ENCODE assay signal across 22 mouse cellular contexts in the genomic region with DNA sequence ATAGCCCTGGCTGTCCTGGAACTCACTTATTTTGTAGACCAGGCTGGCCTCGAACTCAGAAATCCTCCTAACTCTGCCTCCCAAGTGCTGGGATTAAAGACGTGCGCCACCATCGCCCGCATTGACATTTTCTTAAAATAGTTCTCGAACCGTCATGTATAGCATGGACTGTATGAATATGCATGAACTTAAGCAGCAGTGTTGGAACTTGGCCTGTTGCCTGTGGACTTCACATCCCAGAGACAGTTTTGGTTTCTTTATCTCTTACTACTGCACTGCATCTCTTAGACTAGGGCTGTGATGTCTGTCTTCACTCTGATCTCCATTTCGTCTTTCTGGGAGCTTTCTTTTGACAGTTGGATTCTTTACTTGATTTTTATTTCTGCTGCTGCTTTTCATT. TPM values are rescaled to one million over a fixed set of nuclear protein-coding genes. Genes with fewer than 3 reads are reported as not detected.
A peak's percentile ranks its signal among the peaks of the same experiment; 100 is the strongest.
DNase-seq lines count a peak whose midpoint lies in the region; ATAC-seq and TF ChIP-seq lines count a peak whose summit lies in the region.
"Had no signal": no experiment of that assay in that cellular context is flagged by ENCODE, and none has a peak within 500 bp of the region (broad histone marks: within the 10 kb centered on the region; RNA-seq: fewer than 3 reads in every experiment).

No protein-coding gene starts in this region.

- H3K9me3 ChIP-seq in forebrain, embryonic 14.5 days (replicated peaks; ENCODE audit: control insufficient read depth, low read length): no peaks in the 10 kb centered on the region
- no peaks in the 10 kb centered on the region for H3K9me3 ChIP-seq in forebrain, embryonic 11.5 days (ENCODE audit: control insufficient read depth, low read length)
- H3K9me3 ChIP-seq in midbrain, postnatal 0 days (ENCODE audit: low read length): no peaks in the 10 kb centered on the region
- H3K9me3 ChIP-seq in midbrain, embryonic 13.5 days: no peaks in the 10 kb centered on the region
- no peaks in the 10 kb centered on the region for H3K9me3 ChIP-seq in MEL (replicated peaks; ENCODE audit: insufficient read depth, low read length)
- no peaks in the 10 kb centered on the region for H3K9me3 ChIP-seq in neural tube, embryonic 15.5 days (replicated peaks)
- H3K9me3 ChIP-seq: embryonic facial prominence, embryonic 12.5 days; forebrain, embryonic 12.5 days; G1E; heart, embryonic 12.5 days; hindbrain, embryonic 10.5 days had no signal

- H3K27ac ChIP-seq in forebrain, embryonic 14.5 days (ENCODE audit: low read depth, low read length): no peak overlapping the region
- H3K27ac ChIP-seq in forebrain, embryonic 11.5 days (ENCODE audit: low read depth, low read length): no peak overlapping the region
- no peak overlapping the region for H3K27ac ChIP-seq in midbrain, postnatal 0 days (ENCODE audit: low read depth, low read length)
- H3K27ac ChIP-seq in midbrain, embryonic 13.5 days: no peak overlapping the region
- no peak overlapping the region for H3K27ac ChIP-seq in MEL (ENCODE audit: control insufficient read depth, low read depth, low read length)
- no peak overlapping the region for H3K27ac ChIP-seq in neural tube, embryonic 15.5 days (replicated peaks)
- H3K27ac ChIP-seq: embryonic facial prominence, embryonic 12.5 days; forebrain, embryonic 12.5 days; gastrocnemius, adult 2 months; hindbrain, embryonic 10.5 days; hindbrain, embryonic 14.5 days had no signal

- TF ChIP-seq POLR2A in MEL (IDR thresholded peaks at IDR 0.05; ENCODE audit: control insufficient read depth in 1 of 2, insufficient read depth in 1 of 2, low read depth in 1 of 2, low read length in 2 of 2, poor library complexity in 1 of 2): no peak

- 79% methylated on average over 8 of the region's 8 CpGs for WGBS in forebrain, embryonic 14.5 days
- 94% methylated on average over 8 of the region's 8 CpGs for WGBS in forebrain, embryonic 11.5 days
- WGBS in midbrain, postnatal 0 days: 75% methylated on average over 8 of the region's 8 CpGs
- 83% methylated on average over 8 of the region's 8 CpGs for WGBS in midbrain, embryonic 13.5 days
- 82% methylated on average over 8 of the region's 8 CpGs for WGBS in neural tube, embryonic 15.5 days

- DNase-seq in forebrain, embryonic 14.5 days (ENCODE audit: low spot score): peak; percentile 33
- DNase-seq in forebrain, embryonic 11.5 days (ENCODE audit: low spot score): no peak
- peak; percentile 3 for DNase-seq in midbrain, postnatal 0 days (ENCODE audit: low spot score)
- peak; percentile 37 for DNase-seq in MEL (ENCODE audit: low read depth, low spot score)
- DNase-seq: adrenal gland, postnatal 14 days; B cell, adult 2 months; cerebellum, adult 2 months; cerebellum, postnatal 14 days; gastrocnemius, adult 2 months; gastrocnemius, postnatal 25 days had no signal

- peaks cover 41% of the 10 kb centered on the region for H3K36me3 ChIP-seq in forebrain, embryonic 14.5 days (ENCODE audit: control insufficient read depth, insufficient read depth, low read length)
- H3K36me3 ChIP-seq in forebrain, embryonic 11.5 days (ENCODE audit: control insufficient read depth, insufficient read depth, low read length): peaks cover 6% of the 10 kb centered on the region; the same call in 1 of the 2 replicates
- peaks cover 27% of the 10 kb centered on the region for H3K36me3 ChIP-seq in midbrain, postnatal 0 days (ENCODE audit: insufficient read depth, low read length)
- H3K36me3 ChIP-seq in midbrain, embryonic 13.5 days: peaks cover 56% of the 10 kb centered on the region
- peaks cover 2 to 52% of the 10 kb centered on the region in 2 experiments; a peak in 3 of 4 replicates for H3K36me3 ChIP-seq in MEL (ENCODE audit: control insufficient read depth in 1 of 2, insufficient read depth in 2 of 2, low read length in 2 of 2)
- H3K36me3 ChIP-seq in neural tube, embryonic 15.5 days: peaks cover 43% of the 10 kb centered on the region

- ATAC-seq in forebrain, embryonic 14.5 days: no peak
- no peak for ATAC-seq in forebrain, embryonic 11.5 days (replicated peaks; ENCODE audit: low FRiP score)
- no peak for ATAC-seq in midbrain, postnatal 0 days (ENCODE audit: low FRiP score)
- no peak for ATAC-seq in midbrain, embryonic 13.5 days
- ATAC-seq in megakaryocyte progenitor cell, adult 5-6 weeks (replicated peaks; ENCODE audit: poor library complexity): peak; percentile 39; the same call in 1 of the 2 replicates
- no peak for ATAC-seq in neural tube, embryonic 15.5 days (ENCODE audit: low FRiP score)
- ATAC-seq: activated CD4-positive, CD25-positive, alpha-beta regulatory T cell, adult 4 months; CD4-positive, CD25-positive, alpha-beta regulatory T cell, adult 4 months; Patski had no signal

- TF ChIP-seq RAD21 in MEL (IDR thresholded peaks at IDR 0.05; ENCODE audit: low read depth, low read length): no peak

- no peak overlapping the region for H3K9ac ChIP-seq in forebrain, embryonic 14.5 days (ENCODE audit: low read length)
- no peak overlapping the region for H3K9ac ChIP-seq in forebrain, embryonic 11.5 days (ENCODE audit: low read length)
- H3K9ac ChIP-seq in midbrain, postnatal 0 days (replicated peaks; ENCODE audit: low read length, poor library complexity, severe bottlenecking): no peak overlapping the region
- no peak overlapping the region for H3K9ac ChIP-seq in midbrain, embryonic 13.5 days (replicated peaks)
- no peak overlapping the region for H3K9ac ChIP-seq in MEL (ENCODE audit: control insufficient read depth, low read depth, low read length, poor library complexity, severe bottlenecking)
- H3K9ac ChIP-seq in neural tube, embryonic 15.5 days (replicated peaks): no peak overlapping the region
- H3K9ac ChIP-seq: embryonic facial prominence, embryonic 12.5 days; forebrain, embryonic 12.5 days; heart, embryonic 12.5 days; hindbrain, embryonic 14.5 days had no signal

- no peak overlapping the region for H3K4me2 ChIP-seq in forebrain, embryonic 14.5 days (ENCODE audit: low read length)
- H3K4me2 ChIP-seq in forebrain, embryonic 11.5 days (ENCODE audit: low read depth, low read length, severe bottlenecking): no peak overlapping the region
- H3K4me2 ChIP-seq in midbrain, postnatal 0 days (ENCODE audit: low read depth, low read length, poor library complexity, severe bottlenecking): no peak overlapping the region
- H3K4me2 ChIP-seq in midbrain, embryonic 13.5 days (replicated peaks): no peak overlapping the region
- H3K4me2 ChIP-seq in neural tube, embryonic 15.5 days: no peak overlapping the region
- H3K4me2 ChIP-seq: embryonic facial prominence, embryonic 12.5 days; forebrain, embryonic 12.5 days; heart, embryonic 12.5 days; hindbrain, embryonic 14.5 days had no signal

- no peak overlapping the region for H3K4me3 ChIP-seq in forebrain, embryonic 14.5 days (ENCODE audit: low read depth, low read length)
- no peak overlapping the region for H3K4me3 ChIP-seq in forebrain, embryonic 11.5 days (ENCODE audit: low read depth, low read length)
- H3K4me3 ChIP-seq in midbrain, postnatal 0 days (ENCODE audit: low read depth, low read length): no peak overlapping the region
- no peak overlapping the region for H3K4me3 ChIP-seq in midbrain, embryonic 13.5 days (replicated peaks)
- H3K4me3 ChIP-seq in MEL (ENCODE audit: control insufficient read depth in 1 of 2, insufficient read depth in 1 of 2, low read depth in 2 of 2, low read length in 2 of 2): no peak overlapping the region
- H3K4me3 ChIP-seq in neural tube, embryonic 15.5 days (replicated peaks): no peak overlapping the region
- H3K4me3 ChIP-seq: embryonic facial prominence, embryonic 12.5 days; forebrain, embryonic 12.5 days; gastrocnemius, adult 2 months; heart, embryonic 12.5 days; hindbrain, embryonic 10.5 days had no signal

- no peak for TF ChIP-seq CTCF in midbrain, postnatal 0 days (IDR thresholded peaks at IDR 0.05)
- TF ChIP-seq CTCF in MEL (IDR thresholded peaks at IDR 0.05 in 2 of 3, conservative IDR thresholded peaks at IDR 0.05 in 1 of 3; ENCODE audit: control insufficient read depth in 1 of 3, insufficient read depth in 1 of 3, low read depth in 2 of 3, low read length in 3 of 3, poor library complexity in 1 of 3, severe bottlenecking in 1 of 3): no peak

- no peaks in the 10 kb centered on the region for H3K4me1 ChIP-seq in forebrain, embryonic 14.5 days (ENCODE audit: control insufficient read depth, insufficient read depth, low read length)
- no peaks in the 10 kb centered on the region for H3K4me1 ChIP-seq in forebrain, embryonic 11.5 days (replicated peaks; ENCODE audit: control insufficient read depth, insufficient read depth, low read length)
- H3K4me1 ChIP-seq in midbrain, postnatal 0 days (ENCODE audit: insufficient read depth, low read length): no peaks in the 10 kb centered on the region
- H3K4me1 ChIP-seq in midbrain, embryonic 13.5 days (replicated peaks): no peaks in the 10 kb centered on the region
- H3K4me1 ChIP-seq in MEL (ENCODE audit: control insufficient read depth in 1 of 2, insufficient read depth in 2 of 2, low read length in 2 of 2): no peaks in the 10 kb centered on the region
- no peaks in the 10 kb centered on the region for H3K4me1 ChIP-seq in neural tube, embryonic 15.5 days
- H3K4me1 ChIP-seq: embryonic facial prominence, embryonic 12.5 days; forebrain, embryonic 12.5 days; hindbrain, embryonic 10.5 days had no signal

- TF ChIP-seq EP300 in MEL (IDR thresholded peaks at IDR 0.05; ENCODE audit: low read depth in 1 of 2, low read length in 2 of 2): no peak

- no peaks in the 10 kb centered on the region for H3K79me2 ChIP-seq in MEL (ENCODE audit: control insufficient read depth, insufficient read depth, low read length, poor library complexity)

- H3K27me3 ChIP-seq in forebrain, embryonic 14.5 days (replicated peaks; ENCODE audit: control insufficient read depth, insufficient read depth, low read length): no peaks in the 10 kb centered on the region
- no peaks in the 10 kb centered on the region for H3K27me3 ChIP-seq in forebrain, embryonic 11.5 days (ENCODE audit: control insufficient read depth, insufficient read depth, low read length)
- no peaks in the 10 kb centered on the region for H3K27me3 ChIP-seq in midbrain, postnatal 0 days (ENCODE audit: insufficient read depth, low read length)
- no peaks in the 10 kb centered on the region for H3K27me3 ChIP-seq in midbrain, embryonic 13.5 days
- H3K27me3 ChIP-seq in MEL (ENCODE audit: control insufficient read depth in 1 of 2, insufficient read depth in 2 of 2, low read length in 2 of 2): no peaks in the 10 kb centered on the region
- no peaks in the 10 kb centered on the region for H3K27me3 ChIP-seq in neural tube, embryonic 15.5 days (replicated peaks)
- H3K27me3 ChIP-seq: embryonic facial prominence, embryonic 12.5 days; forebrain, embryonic 12.5 days; heart, embryonic 12.5 days; Patski had no signal

RNA-seq across cellular contexts. Expression of a gene that starts 14.3 kb away (rescaled TPM):
- 55.2 and 70.1 TPM in 2 replicates for polyA plus RNA-seq in forebrain, embryonic 14.5 days (2014; fragmentation: Nextera tagmentation; extraction: Ambion mirVana)
- polyA plus RNA-seq in forebrain, embryonic 11.5 days (2014; fragmentation: Nextera tagmentation; extraction: Ambion mirVana): 112 and 128 TPM in 2 replicates
- total RNA-seq in midbrain, postnatal 0 days (2014; rRNA removed): 57.1 and 57.6 TPM in 2 replicates
- 53.1 and 63.1 TPM in 2 replicates for polyA plus RNA-seq in midbrain, postnatal 0 days (2015; fragmentation: Nextera tagmentation; extraction: Ambion mirVana)
- 85.1 and 88.1 TPM in 2 replicates for polyA plus RNA-seq in midbrain, embryonic 13.5 days (2015; fragmentation: Nextera tagmentation; extraction: Ambion mirVana)
- 68.3 and 70.6 TPM in 2 replicates for total RNA-seq in MEL (2012; rRNA removed)
- 100 to 1,000 TPM in 1 of 2 experiments, 10 to 100 TPM in 1; 40.4 to 113 TPM for polyA plus RNA-seq in MEL (2012; ENCODE audit: insufficient read depth in 1 of 2, insufficient read length in 2 of 2, low read depth in 1 of 2, low replicate concordance in 2 of 2, missing spikeins in 1 of 2)
- total RNA-seq in megakaryocyte progenitor cell, adult 5-6 weeks (2015): 88.3 and 92.9 TPM in 2 replicates
- 142 and 184 TPM in 2 replicates for total RNA-seq in megakaryocyte progenitor cell, adult 5-6 weeks (2017)
- 66.6 and 77.3 TPM in 2 replicates for polyA plus RNA-seq in neural tube, embryonic 15.5 days (2015; fragmentation: Nextera tagmentation; extraction: Ambion mirVana)

RNA-seq across cellular contexts. Expression of a gene that starts 18.0 kb away (rescaled TPM):
- polyA plus RNA-seq in forebrain, embryonic 14.5 days (2014; fragmentation: Nextera tagmentation; extraction: Ambion mirVana): 18.6 and 22.4 TPM in 2 replicates
- polyA plus RNA-seq in forebrain, embryonic 11.5 days (2014; fragmentation: Nextera tagmentation; extraction: Ambion mirVana): 13.3 and 15.3 TPM in 2 replicates
- 23.6 and 33.2 TPM in 2 replicates for total RNA-seq in midbrain, postnatal 0 days (2014; rRNA removed)
- 16.0 and 17.5 TPM in 2 replicates for polyA plus RNA-seq in midbrain, postnatal 0 days (2015; fragmentation: Nextera tagmentation; extraction: Ambion mirVana)
- polyA plus RNA-seq in midbrain, embryonic 13.5 days (2015; fragmentation: Nextera tagmentation; extraction: Ambion mirVana): 19.5 and 21.7 TPM in 2 replicates
- 18.8 and 19.3 TPM in 2 replicates for total RNA-seq in MEL (2012; rRNA removed)
- 10 to 100 TPM in 1 of 2 experiments, not detected in 1; 20.3 TPM for polyA plus RNA-seq in MEL (2012; ENCODE audit: insufficient read depth in 1 of 2, insufficient read length in 2 of 2, low read depth in 1 of 2, low replicate concordance in 2 of 2, missing spikeins in 1 of 2)
- 20.2 and 30.8 TPM in 2 replicates for total RNA-seq in megakaryocyte progenitor cell, adult 5-6 weeks (2015)
- total RNA-seq in megakaryocyte progenitor cell, adult 5-6 weeks (2017): 17.8 and 23.9 TPM in 2 replicates
- polyA plus RNA-seq in neural tube, embryonic 15.5 days (2015; fragmentation: Nextera tagmentation; extraction: Ambion mirVana): 19.0 and 20.6 TPM in 2 replicates
